Mouse (Mus musculus) lung, postnatal 25 days (tissue): ENCODE data around the gene Rab31.

ENCODE experiments used
- DNase-seq: peaks from one replicate; pipeline ENCODE4 v3.0.0; 2022; ENCODE audit warnings: low spot score

Gene Rab31

DNA sequence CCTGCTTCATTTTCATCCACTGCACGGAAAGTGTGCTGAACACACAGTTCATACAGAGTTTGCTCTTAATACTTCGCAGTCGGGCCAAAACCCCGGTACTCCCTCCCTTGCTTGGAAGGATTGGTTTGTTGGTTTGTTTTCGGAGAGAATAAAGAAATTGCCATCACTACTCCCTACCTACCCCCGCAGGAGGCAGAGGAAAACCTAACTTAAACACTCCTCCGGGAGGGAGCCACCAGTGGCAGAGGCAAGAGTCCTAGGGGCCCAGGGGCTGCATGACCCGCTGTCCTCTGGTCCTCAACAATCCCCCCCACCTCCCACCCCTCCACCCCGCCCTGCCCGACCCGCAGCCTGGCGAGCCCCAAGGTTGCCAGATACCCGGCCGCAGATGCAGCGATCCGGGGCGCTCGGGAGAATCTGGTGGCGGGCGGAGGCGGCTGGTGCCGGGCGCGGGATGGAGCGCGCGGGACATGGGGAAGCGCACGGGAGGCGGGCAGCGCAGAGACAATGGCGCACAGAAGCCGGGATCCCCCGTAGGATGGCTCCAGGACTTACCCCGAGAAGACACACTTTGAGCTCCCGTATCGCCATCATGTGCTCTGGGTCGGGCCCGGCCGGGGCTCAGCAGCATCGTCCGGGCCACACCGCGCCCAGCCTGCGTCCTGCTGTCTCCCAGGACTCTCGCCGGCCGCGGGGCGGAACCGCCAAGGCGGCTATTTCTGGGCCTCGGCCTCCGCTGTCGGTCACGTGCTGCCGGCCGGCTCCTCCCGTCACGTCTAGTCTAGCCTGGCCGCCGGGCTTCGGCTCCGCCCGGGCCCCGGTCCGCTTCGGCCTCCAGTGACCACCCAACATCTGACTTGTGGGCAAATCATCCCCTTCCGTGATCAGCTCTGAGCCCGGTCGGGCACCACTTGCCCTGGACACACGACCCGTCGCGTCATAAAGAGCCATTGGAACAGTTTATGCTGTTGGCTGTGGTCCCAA is at the start of gene Rab31:
TSS of gene Rab31 (minus strand) at position 802 of the 984 bp plus-strand sequence.
- peak; percentile 89 for DNase-seq

DNA sequence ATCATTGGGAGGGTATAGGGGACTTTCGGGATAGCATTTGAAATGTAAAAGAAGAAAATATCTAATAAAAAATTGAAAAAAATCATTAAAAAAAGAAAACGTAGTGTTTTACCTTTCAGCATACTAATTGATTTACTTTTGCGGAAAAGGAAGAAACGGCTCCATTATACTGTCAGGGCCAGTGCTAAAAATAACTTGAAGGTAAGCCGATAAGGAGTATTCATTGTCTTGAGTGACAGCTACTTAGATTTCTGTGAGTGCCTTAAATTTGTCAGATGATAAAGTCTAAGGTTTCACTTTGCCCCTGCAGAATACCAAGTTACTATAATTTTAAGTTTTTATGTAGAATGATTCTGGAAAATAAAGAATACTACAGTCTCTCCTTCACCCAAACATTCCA is 47.6 kb upstream of the Rab31 start:
- DNase-seq: no peak

DNA sequence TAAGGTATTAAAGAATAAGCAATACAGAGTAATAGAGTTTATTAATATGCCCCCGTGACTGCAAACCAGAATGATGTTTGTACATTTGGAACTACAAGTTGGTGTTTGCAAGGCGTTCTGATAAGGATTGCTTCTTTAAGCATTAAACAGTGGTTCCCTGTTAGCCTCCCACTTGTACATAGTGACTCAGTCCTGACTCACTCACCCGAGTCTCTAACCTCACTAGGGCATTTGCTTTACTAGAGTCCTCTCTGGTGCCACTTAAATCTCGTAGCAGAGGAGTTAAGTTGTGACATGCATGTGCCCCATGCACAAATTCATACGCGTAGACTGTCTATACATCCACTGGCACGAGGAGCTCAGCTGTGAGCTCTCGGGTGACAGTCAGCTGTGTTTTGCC is 41.2 kb upstream of the Rab31 start:
- DNase-seq: no peak

DNA sequence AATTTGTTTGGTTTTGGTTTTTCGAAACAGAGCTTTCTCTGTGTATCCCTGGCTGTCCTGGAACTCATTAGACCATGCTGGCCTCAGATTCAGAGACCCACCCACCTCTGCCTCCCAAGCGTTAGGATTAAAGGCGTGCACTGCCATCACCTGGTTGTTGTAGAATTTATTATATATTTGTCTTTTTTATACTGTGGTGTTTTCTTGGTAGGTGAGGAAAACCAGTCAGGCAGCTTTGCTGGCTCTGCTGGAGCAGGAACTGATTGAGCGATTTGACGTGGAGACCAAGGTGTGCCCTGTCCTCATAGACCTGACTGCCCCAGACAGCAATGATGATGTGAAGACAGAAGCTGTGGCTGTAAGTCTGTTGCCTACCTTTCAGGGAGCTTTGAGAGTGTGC is 38.5 kb upstream of the Rab31 start:
- no peak for DNase-seq

DNA sequence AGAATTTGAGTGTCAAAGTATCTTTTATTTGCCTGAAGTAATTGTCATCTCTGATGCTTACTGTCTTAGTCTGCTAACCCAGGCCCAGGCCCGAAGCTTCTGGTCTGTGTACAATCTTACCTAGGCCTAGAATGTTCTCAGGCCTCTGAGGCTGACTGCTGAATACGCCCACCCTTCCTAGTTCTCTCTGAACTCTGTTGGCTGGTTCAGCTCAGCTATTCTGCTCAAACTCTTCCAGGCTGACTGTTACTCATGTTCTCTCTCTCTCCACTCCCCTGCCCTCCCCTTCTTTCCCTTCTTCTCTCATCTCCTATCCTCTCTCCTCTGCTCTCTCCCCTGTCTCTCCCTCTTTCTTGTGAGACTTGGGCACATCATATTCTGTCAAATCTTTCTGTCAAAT is 33.9 kb upstream of the Rab31 start:
- DNase-seq: no peak

DNA sequence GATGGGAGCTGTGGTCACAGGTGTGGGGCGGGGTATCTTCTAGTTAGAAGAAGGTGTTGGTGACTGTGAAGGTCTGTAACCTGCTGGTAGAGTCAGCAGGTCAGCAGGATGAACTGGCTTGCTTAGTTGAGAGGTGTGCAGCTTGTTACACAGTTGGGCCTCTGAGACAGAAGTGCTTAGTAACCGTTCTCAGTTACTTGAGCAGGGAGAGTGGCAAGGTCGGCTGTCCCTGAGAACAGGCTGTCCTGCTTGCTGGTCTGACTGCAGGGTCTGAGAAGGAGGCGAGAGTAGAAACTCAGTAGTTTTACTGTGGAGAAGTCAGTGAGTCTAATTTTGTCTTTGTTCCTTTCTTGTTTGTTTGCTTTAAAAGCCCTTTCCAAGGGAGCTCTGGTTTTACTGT is 33.4 kb upstream of the Rab31 start:
- no peak for DNase-seq

DNA sequence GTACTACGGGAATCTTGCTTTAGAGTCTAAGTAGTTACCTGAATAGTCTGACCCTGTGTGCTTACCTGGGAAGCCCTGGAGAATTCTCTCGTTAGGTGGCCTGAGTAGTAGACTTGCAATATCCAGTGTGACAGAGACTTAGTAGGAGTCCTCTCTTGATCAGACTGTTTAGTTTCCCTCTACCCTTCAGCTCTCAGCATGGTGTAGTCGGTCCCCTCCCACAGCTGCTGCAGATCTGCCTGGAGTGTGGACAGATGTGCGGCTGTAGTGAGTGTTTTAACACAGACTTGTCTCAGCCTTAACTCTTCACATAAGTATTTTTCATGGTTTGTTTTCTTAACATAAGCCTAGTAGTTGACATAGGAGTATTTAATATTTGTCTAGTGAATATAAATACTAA is 29.5 kb upstream of the Rab31 start:
- no peak for DNase-seq

DNA sequence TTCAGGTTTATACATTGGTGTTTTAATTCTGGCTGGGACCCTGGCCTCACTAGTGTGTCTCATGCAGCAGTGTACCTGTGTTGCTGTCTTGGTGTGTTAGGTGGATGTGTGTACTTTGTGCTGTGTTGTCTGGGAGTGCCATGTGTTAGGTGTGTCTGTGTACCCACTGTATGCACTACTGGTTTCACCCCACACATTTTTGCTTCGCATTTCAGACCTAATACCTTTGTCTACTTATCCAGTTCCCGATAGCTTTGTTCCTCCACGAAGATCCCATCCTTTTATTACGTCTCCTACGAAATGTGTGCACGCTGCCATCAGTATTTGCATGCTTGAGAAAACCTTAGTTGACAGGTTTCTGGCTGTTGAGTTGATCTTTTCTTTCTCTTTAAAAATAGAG is 27.9 kb upstream of the Rab31 start:
- no peak for DNase-seq

DNA sequence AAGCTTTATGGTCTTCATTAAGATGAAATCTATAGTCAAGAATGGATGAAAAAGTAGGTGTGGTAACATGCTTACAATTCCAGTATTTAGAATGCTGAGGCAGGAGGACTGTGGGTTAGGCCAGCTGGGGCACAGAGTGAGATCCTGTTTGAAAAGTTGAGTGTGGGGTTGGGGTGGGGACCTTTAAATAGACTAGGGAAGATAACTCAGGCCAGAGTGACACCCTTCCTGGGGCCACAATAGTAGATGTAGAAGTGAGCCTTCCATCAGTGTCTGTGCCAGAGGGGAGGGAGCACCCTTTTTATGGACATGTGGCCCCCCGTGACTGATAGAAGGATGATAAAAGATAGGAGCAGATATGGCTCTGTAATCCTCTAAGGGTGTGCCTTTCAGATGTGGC is 26.8 kb upstream of the Rab31 start:
- no peak for DNase-seq

DNA sequence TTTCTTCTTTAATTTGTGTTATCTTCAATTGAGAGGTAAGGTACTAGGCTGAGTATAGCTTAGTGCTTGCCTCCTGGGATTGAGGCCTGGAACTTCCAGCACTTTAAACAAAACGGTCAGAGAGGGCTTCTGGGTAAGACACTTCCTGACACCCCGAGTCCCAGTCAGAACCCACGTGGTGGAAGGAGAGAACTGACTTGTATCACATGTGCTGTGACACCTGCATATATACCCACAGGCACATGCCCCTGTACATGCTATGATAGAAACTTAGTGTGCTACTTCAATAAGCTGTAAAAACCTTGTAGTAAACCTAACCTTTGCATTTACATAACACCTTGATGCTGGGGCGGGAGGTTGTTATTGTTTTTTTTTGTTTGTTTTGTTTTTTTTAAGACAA is 25.9 kb upstream of the Rab31 start:
- DNase-seq: no peak

DNA sequence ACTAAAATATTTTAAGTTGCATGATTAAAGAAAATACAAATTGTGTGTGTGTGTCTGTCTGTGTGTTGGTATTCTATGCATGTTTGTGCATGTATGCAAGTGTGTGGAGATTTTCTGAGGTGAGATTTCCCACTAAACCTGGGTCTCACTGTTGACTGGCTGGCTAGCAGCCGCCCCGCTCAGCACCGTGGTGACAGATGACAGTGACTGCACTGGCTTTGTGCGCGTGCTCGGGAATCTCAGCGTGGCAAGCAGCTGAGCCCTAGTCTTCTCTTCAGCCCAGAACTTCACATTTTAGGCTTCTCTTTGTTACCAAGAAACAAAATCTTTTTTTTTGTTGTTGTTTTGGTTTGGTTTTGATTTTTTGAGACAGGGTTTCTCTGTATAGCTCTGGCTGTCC is 23.5 kb upstream of the Rab31 start:
- DNase-seq: no peak

DNA sequence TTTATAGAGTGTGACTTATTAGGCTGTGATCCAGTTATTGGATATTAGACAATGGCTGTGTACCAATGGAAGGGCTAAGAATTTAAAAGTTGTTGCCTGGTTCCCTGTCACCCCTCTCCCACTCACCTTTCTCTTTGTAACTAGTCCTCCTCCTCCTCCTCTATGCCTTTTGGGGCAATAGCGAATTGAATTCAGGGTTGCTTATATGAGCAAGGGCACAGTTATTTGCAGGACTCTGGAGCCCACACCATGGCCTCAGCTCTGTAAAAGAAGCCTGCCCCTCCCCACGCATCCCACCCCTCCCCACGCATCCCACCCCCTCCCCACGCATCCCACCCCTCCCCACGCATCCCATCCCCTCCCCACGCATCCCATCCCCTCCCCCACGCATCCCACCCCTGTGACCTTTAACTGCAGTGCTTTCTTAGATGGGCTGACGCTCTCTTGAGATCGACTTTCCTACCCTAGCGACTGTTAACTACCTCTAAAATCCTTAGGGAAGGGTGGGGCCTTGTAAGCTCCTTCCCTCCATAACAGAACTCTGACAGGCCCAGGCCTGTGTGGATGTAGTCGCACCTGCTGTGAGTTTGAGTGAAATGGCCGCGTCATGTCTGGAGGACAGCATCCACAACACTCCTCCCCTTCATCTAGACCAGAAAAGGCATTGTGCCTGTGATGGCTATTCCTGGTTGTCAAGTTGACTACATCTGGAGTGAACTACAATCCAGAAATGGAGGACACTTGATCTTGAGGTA is 21.7 kb upstream of the Rab31 start:
- DNase-seq: no peak

DNA sequence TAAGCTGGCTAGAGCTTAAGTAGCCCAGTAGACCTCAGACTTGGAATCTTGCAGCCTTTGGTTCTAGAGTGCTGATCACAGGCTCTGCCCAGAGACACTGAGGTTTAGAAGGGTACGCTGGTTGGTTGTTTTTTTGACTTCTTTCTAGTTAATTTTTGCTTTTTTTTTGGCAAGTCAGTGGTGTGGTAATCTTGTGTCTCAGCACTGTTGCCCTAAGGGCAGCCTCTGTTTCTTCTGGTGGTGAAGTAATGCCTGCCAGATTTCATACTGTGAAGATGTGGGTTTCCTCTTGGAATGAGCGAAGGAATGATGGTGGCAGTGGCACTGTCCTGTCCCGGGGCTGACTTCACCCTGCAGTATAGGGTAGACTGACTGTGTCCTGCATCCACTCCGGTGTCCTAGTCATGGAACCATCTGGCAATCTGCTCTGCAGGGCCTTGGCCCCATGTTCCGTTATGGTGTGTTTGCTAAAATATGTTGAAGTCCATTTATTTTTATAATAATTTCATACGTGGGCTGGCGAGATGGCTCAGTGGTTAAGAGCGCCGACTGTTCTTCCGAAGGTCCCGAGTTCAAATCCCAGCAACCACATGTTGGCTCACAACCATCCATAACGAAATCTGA is 20.9 kb upstream of the Rab31 start:
- no peak for DNase-seq

DNA sequence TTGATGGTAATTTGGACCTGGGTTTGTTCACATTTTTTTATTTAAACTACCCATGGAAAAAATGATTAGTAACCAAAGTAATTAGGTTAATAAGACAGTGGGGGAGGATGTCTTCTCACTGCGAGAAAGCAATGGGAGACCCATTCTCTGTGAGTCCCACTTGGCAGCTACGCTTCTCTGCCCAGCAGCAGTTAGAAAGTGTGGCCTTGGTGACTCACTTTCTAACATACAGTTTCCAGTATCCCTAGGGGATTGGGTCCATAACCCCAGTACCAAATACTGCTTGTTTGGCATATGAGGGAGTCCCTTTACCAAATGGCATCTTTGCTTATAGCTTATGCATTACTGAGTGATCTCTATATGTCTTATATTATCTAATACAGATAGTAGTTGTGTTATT is 18.6 kb upstream of the Rab31 start:
- DNase-seq: no peak

DNA sequence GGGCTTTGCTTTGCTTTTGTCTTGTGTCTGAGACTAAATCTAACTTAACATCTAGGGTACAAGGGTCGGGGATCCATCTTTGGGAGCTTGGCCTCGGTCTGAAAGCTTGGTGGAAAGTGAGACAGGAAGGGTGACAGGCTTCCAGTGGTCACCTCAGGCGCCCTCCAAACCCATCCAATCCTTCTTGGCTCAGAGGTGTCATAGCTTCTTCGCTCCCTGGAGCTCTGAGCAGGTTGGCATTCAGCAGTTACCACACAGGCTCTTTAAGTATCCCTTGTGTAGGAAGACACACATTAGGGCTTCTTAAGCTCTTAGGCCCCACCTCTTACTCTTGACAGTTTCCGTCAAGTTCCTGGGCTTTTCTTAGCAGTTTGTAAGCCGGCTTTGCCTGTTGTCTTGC is 17.0 kb upstream of the Rab31 start:
- no peak for DNase-seq

DNA sequence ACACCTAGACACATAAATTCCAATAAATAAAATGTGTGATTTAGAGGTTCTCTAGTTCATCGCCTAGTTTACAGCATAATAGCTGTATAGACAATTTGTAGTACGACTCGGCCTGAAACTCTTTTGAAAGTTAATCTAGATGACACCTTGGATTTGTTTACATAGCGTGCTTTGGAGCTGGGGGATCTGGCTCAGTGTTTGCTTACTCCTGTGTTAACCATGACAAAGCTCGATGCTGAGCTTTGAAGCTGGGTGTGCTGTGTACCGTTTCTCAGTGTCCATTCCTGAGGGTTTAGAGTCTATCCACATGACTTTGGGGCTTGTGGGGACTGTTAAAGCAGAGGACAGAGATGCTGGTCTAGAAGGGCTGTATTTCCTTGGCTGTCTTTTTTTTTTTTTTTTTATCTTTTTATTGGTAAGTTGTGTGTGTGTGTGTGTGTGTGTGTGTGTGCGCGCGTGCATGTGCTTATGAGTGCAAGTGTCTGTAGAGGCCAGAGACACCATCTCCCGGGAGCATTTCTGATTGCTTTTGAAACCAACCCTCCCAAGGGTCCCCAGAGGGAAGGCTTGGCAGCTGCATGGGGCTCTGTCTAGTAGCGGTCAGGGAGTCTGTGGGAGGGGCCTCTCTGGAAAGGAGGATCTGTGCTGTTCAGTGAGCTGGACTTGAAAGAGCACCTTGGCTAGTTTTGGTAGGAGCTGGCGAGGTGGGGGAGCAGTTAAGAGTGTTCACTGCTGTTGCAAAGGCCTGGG is 16.2 kb upstream of the Rab31 start:
- no peak for DNase-seq

DNA sequence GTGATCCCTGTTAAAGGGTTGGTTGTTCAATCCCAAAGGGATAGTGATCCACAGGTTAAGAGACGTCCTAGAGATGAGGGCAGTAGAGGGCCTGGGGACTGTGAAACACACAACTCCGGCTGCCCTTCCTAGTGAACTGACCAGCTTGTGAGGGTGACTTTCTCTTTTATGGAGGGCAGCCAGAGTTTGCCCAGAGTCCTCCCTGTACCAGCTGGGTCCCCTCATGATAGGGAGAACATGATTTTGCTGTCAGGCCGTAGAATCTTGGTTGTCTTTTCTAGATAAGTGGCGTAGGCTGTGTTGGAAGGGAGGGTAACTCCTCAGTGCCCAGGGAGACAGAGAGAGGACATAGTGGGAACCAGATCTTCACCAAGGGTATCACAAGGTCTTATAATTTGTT is 14.7 kb upstream of the Rab31 start:
- DNase-seq: no peak

DNA sequence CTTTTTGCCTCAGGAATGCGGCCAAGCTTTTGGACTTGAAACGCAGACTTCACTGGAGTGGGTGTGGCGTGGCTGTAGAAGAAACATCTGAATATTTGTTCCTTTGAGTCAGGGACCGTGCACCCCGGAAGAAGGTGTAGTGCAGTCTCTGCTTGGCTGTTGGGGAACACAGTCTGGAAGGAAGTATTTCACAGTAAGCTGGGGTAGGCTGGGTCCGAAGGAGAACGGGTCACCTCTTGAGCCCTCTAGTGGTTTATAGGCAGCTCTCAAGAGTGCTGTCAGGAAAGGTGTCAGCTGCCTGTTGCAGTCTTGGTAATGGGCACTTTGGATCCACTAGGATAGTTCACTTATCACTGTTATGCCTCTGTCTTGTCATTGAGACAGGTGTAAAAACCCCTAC is 13.7 kb upstream of the Rab31 start:
- peak; percentile 57 for DNase-seq

DNA sequence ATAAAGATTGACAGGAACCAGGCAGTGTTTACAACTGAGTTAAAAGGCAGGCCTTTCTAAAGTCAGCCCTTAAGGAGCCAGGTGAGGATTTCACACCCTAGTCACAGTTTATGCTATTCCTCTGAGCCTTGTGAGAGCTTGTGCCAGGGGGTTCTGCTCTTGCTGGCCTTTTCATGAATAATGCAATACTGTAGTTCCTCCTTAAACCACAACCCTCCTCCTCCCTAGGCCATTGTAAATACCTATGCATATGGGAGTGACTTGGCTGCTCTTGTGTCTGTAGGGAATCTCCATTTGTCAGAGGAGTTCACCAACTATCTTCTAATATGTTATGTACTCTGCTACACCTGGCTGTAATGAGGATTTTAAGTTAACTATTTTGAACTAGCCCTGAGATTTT is 13.2 kb upstream of the Rab31 start:
- no peak for DNase-seq

DNA sequence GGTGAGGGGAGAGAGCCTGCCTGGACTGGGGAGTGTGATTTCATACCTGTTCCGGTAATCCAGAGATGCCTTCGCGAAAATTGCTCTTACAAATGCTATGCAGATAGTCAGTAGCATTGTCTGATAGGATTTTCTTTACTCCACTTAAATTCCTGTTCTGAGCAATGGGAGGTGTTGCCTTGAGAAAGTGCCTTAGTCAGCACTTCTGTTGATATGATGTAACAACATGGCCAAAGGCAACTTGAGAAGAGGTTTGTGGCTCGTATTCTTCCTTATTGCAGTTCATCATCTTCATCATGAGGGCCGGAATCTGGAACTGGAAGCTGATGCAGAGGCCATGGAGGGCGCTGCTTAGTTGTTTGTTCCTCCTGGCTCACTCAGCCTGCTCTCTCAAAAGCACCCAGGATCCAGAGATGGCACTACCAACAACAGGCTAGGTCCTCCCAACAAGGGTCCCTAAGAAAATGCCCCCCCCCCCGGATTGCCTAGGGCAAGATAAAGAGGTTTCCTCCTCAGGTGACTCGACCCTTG is 12.1 kb upstream of the Rab31 start:
- no peak for DNase-seq

DNA sequence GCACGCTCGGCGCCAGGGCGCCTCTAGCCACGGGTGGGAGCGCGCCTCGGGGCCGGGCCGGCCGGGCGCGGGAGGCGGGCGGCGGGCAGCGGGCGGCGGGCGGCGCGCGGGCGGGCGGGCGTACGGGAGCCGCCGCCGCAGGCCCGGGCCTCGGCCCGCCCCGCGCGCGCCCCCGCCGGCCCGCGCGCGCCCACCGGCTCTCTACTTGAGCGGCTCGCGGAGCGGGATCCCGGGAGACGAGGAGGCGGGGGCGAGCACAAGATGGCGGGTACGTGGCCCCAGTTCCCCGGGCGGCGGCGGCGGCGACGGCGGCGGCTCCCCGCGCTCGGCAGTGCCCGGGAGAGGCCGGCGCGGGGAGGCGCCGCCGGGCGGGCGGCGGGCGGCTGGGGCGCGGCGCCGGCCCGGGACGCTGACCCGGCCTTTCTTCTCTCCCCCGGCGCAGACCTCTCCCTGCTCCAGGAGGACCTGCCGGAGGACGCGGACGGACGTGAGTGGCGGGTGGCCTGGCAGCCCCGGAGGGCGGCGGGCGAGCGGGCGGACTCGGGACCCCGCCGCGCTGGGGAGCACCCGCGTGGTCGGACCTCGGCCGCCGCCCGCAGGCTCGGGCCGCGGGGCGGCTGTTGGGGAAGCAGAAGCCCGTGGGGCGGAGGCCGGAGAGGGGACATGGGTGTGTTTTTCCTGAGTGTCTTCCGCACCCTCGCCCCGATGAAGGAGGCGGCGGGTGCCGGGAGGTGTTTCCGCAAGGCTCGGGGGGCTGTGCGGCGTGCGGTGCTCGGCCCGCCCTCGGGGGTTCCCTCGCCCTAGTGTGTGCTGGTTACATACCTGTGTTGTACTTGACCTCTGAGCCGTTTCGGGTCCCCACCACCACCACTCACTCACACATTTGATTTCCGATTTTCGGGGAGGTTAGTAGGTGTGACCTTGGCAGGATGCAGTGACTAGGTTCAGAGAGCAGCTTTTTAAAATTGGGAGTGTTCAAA is 10.9 kb upstream of the Rab31 start:
- DNase-seq: peak; percentile 79
